Mouse (Mus musculus) myocyte (in vitro differentiated cells): ENCODE measurements around the gene Stk16. TPM values are rescaled to one million over a fixed set of nuclear protein-coding genes. Genes with fewer than 3 reads are reported as not detected.

Source experiments
- H3K27me3 ChIP-seq: one replicate; pipeline ENCODE4 v1.6.1; 2011; ENCODE audit not compliant: control insufficient read depth, insufficient read depth, insufficient read length
- H3K36me3 ChIP-seq: one replicate; pipeline ENCODE4 v1.6.1; 2011; ENCODE audit not compliant: control insufficient read depth, insufficient read depth
- H3K4me2 ChIP-seq: one replicate; pipeline ENCODE4 v1.6.1; 2011; ENCODE audit warnings: low read depth, control low read depth
- H3K4me3 ChIP-seq: one replicate; pipeline ENCODE4 v1.5.1; 2011; ENCODE audit warnings: mild to moderate bottlenecking, control low read depth, moderate library complexity
- H3K79me2 ChIP-seq: one replicate; pipeline ENCODE4 v1.6.1; 2011; ENCODE audit not compliant: control insufficient read depth, insufficient read depth
- H3ac ChIP-seq: one replicate; pipeline ENCODE4 v1.6.1; 2011; ENCODE audit not compliant: control insufficient read depth, insufficient read length
- CEBPB ChIP-seq: IDR thresholded peaks from 2 replicates; pipeline ENCODE4 v1.6.1; 2011; ENCODE audit warnings: mild to moderate bottlenecking, moderate library complexity; ENCODE audit not compliant: poor library complexity, insufficient read depth, severe bottlenecking
- E2F4 ChIP-seq: IDR thresholded peaks from one replicate; pipeline ENCODE4 v1.6.1; 2011; ENCODE audit warnings: mild to moderate bottlenecking, control low read depth, moderate library complexity; ENCODE audit not compliant: insufficient read depth
- MAX ChIP-seq: IDR thresholded peaks from one replicate; pipeline ENCODE4 v1.6.1; 2011; ENCODE audit warnings: low read depth, mild to moderate bottlenecking, control low read depth
- MYOD1 ChIP-seq, 3 experiments: IDR thresholded peaks; one replicate each; pipeline ENCODE4 v1.6.1; 2011; ENCODE audit warnings: control low read depth in 2 of 3, low read depth in 2 of 3, mild to moderate bottlenecking in 2 of 3, moderate library complexity in 1 of 3; ENCODE audit not compliant: insufficient read length in 2 of 3, control insufficient read depth in 1 of 3
- MYOG ChIP-seq, 3 experiments: IDR thresholded peaks; one replicate each; pipeline ENCODE4 v1.6.1; 2011; ENCODE audit warnings: control low read depth in 2 of 3, low read depth in 2 of 3, mild to moderate bottlenecking in 2 of 3; ENCODE audit not compliant: insufficient read length in 2 of 3, control insufficient read depth in 1 of 3, insufficient read depth in 1 of 3
- POLR2A ChIP-seq: IDR thresholded peaks from one replicate; pipeline ENCODE4 v1.6.1; 2011; ENCODE audit warnings: low read depth, mild to moderate bottlenecking, control low read depth, moderate library complexity; ENCODE audit not compliant: insufficient read length
- POLR2AphosphoS2 ChIP-seq: IDR thresholded peaks from one replicate; pipeline ENCODE4 v1.6.1; 2011; ENCODE audit warnings: low read depth, control low read depth; ENCODE audit not compliant: insufficient read length
- REST ChIP-seq: IDR thresholded peaks from one replicate; pipeline ENCODE4 v1.6.1; 2011; ENCODE audit warnings: mild to moderate bottlenecking, control low read depth, moderate library complexity; ENCODE audit not compliant: insufficient read depth, insufficient read length
- SRF ChIP-seq: IDR thresholded peaks from one replicate; pipeline ENCODE4 v1.6.1; 2011; ENCODE audit warnings: low read depth; ENCODE audit not compliant: control insufficient read depth, insufficient read length
- TCF12 ChIP-seq: IDR thresholded peaks from one replicate; pipeline ENCODE4 v1.6.1; 2011; ENCODE audit warnings: mild to moderate bottlenecking, control low read depth; ENCODE audit not compliant: poor library complexity, insufficient read depth, severe bottlenecking
- TCF3 ChIP-seq: IDR thresholded peaks from one replicate; pipeline ENCODE4 v1.6.1; 2011; ENCODE audit warnings: low read depth, control low read depth; ENCODE audit not compliant: insufficient read length
- USF1 ChIP-seq: IDR thresholded peaks from one replicate; pipeline ENCODE4 v1.6.1; 2011; ENCODE audit warnings: low read depth, mild to moderate bottlenecking, control low read depth, moderate library complexity
- polyA plus RNA-seq: library from polyadenylated mRNA; unstranded; fragments of >200 nt; fragmentation: generic; extraction: Trizol; gene quantifications from one replicate; pipeline ENCODE4 v1.2.1, GENCODE M21; 2012; ENCODE audit warnings: missing spikeins

Stk16 gene
- polyA plus RNA-seq, 1 experiment = 86.4 TPM

DNA sequence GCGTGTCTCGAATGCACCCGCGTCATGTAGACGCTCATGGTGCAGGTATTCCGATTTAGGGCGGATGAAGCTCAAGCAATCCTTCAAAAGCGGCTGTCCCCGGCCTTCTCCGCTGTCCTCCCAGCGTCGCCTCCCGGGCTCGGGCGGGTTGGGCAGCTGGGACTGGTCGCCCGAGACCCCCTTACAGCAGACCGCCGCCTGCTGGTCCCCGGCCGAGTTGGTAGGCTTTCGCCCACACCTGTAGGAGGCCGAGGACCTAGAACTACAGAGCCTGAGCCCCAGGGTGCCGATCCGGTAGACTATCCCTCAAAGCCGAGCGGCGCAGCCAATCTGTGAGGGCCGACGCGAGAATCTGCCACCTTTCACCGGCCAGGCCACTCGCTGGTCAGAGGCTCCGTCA, 8.9 kb downstream of the Stk16 start, which contains the start of gene Tuba4a:
Gene Tuba4a (minus strand): TSS at position 335 of the 400 bp plus-strand sequence.
- H3ac ChIP-seq = peak within 1 kb of the TSS; percentile 2
- no peaks in the 10 kb centered on the region for H3K27me3 ChIP-seq
- H3K4me3 ChIP-seq = peak within 1 kb of the TSS; percentile 71
- peaks cover 23% of the 10 kb centered on the region for H3K79me2 ChIP-seq
- TF ChIP-seq MYOG (IDR thresholded peaks at IDR 0.05; ENCODE audit: control insufficient read depth in 1 of 3, insufficient read depth in 1 of 3, insufficient read length in 2 of 3, low read depth in 2 of 3) = no peak
- TF ChIP-seq E2F4 = no peak
- no peak for TF ChIP-seq POLR2A
- no peak for TF ChIP-seq CEBPB
- no peak for TF ChIP-seq MAX
- no peak for TF ChIP-seq SRF
- no peak for TF ChIP-seq USF1
- no peak for TF ChIP-seq POLR2AphosphoS2
- TF ChIP-seq MYOD1 (IDR thresholded peaks at IDR 0.05; ENCODE audit: control insufficient read depth in 1 of 3, insufficient read length in 2 of 3, low read depth in 2 of 3) = no peak
- TF ChIP-seq TCF3 = no peak
- no peak for TF ChIP-seq TCF12
- TF ChIP-seq REST = no peak
- H3K36me3 ChIP-seq = peaks cover 11% of the 10 kb centered on the region
- peak within 1 kb of the TSS; percentile 95 for H3K4me2 ChIP-seq

DNA sequence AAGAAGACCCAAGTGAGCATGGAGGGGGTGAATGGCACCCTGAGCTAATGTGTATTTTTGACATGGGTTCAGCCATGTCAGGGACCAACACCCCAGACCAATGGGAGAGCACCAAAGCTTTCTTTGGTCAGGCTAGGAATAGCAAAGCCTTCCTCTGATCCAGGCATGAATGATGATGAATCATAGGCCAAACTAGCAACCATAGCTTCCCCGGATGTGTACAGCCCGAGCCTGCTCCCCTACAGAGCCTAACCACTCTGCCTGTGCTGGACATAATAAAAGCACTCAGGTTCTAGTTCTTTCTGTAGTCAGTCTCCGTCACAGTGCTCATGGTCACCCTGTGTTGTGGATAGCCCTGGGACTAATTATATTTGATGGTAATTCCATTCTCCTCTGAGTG, 10.9 kb downstream of the Stk16 start:
- TF ChIP-seq SRF = no peak
- Histone ChIP-seq H3K4me3 (no peak overlapping the region), H3K27me3 (no peaks in the 10 kb centered on the region), H3K4me2 (peak overlapping the region; percentile 20), H3K36me3 (no peaks in the 10 kb centered on the region), H3K79me2 (peaks cover 15% of the 10 kb centered on the region), H3ac (no peak overlapping the region)

DNA sequence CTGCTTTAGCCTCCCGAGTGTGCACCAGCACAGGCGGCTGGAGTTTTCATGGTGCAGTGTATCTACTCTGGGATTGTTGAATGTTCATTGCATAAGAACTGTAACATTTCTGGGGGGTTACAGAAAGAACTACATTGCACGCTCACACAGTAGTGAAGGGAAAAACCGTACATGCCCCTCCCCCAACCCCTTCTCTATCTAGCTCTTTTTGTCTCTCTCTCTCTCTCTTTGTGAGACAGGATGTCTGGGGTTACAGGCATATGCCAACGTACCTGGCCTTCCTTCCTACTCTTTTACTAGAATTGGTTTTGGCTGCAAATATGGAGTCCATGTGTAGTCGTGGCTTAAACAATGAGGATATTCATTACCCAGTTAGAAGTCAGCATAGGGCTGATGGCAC, 12.3 kb downstream of the Stk16 start:
- Histone ChIP-seq H3K27me3 (no peaks in the 10 kb centered on the region), H3ac (no peak overlapping the region)
- no peak for TF ChIP-seq CEBPB
- no peak for TF ChIP-seq POLR2AphosphoS2
- no peak for TF ChIP-seq E2F4
- no peak for TF ChIP-seq MAX
- no peak for TF ChIP-seq POLR2A
- TF ChIP-seq MYOG (IDR thresholded peaks at IDR 0.05; ENCODE audit: control insufficient read depth in 1 of 3, insufficient read depth in 1 of 3, insufficient read length in 2 of 3, low read depth in 2 of 3) = no peak
- no peak for TF ChIP-seq TCF12

DNA sequence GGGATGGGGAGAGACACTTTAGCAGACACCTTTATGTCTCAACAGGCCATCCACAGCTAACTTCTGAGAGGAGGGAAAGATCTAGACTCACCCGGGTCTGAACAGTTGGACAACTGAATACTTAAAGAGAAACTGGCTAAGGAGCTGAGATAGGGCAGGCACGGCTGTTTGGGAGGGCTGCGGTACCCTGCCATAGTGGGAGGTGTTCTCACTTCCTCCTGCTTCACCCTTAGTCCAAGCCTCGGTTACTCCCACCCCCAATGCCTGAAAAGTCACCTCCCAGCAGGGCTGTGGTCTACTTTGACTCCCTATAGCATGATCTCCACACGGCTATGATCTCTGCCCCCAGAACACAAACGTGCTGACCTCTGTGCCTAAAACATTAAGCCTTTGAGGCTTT, 12.9 kb downstream of the Stk16 start:
- H3K27me3 ChIP-seq = no peaks in the 10 kb centered on the region
- no peaks in the 10 kb centered on the region for H3K36me3 ChIP-seq
- H3ac ChIP-seq = no peak overlapping the region
- no peak overlapping the region for H3K4me3 ChIP-seq
- no peak overlapping the region for H3K4me2 ChIP-seq
- TF ChIP-seq E2F4 = no peak
- no peak for TF ChIP-seq USF1
- TF ChIP-seq TCF3 = no peak
- no peak for TF ChIP-seq REST
- TF ChIP-seq MYOG (IDR thresholded peaks at IDR 0.05; ENCODE audit: control insufficient read depth in 1 of 3, insufficient read depth in 1 of 3, insufficient read length in 2 of 3, low read depth in 2 of 3) = no peak
- TF ChIP-seq SRF = no peak
- no peak for TF ChIP-seq CEBPB
- TF ChIP-seq MAX = no peak
- no peak for TF ChIP-seq POLR2AphosphoS2
- TF ChIP-seq TCF12 = no peak
- TF ChIP-seq MYOD1 (IDR thresholded peaks at IDR 0.05; ENCODE audit: control insufficient read depth in 1 of 3, insufficient read length in 2 of 3, low read depth in 2 of 3) = no peak
- TF ChIP-seq POLR2A = no peak
- H3K79me2 ChIP-seq = no peaks in the 10 kb centered on the region

More for the DNA sequence above, 12.3 kb downstream of the Stk16 start:
- Histone ChIP-seq H3K4me2 (no peak overlapping the region), H3K4me3 (no peak overlapping the region), H3K36me3 (no peaks in the 10 kb centered on the region), H3K79me2 (peaks cover 2% of the 10 kb centered on the region)

GRCm38 (mm10) chr1:75225473-75225872, 14.8 kb downstream of the Stk16 start:
- Histone ChIP-seq H3K27me3 (no peaks in the 10 kb centered on the region), H3K79me2 (no peaks in the 10 kb centered on the region), H3ac (no peak overlapping the region), H3K36me3 (no peaks in the 10 kb centered on the region), H3K4me2 (no peak overlapping the region), H3K4me3 (no peak overlapping the region)
- TF ChIP-seq TCF3 (no peak), TCF12 (no peak), USF1 (no peak)

GRCm38 (mm10) chr1:75226138-75226537, 15.5 kb downstream of the Stk16 start:
- H3K4me2 ChIP-seq = no peak overlapping the region
- no peaks in the 10 kb centered on the region for H3K79me2 ChIP-seq
- no peaks in the 10 kb centered on the region for H3K36me3 ChIP-seq
- H3ac ChIP-seq = no peak overlapping the region
- no peaks in the 10 kb centered on the region for H3K27me3 ChIP-seq
- TF ChIP-seq POLR2AphosphoS2 (no peak), TCF3 (no peak), MYOD1 (IDR thresholded peaks at IDR 0.05; ENCODE audit: control insufficient read depth in 1 of 3, insufficient read length in 2 of 3, low read depth in 2 of 3) (no peak), SRF (no peak), REST (no peak), E2F4 (no peak), TCF12 (no peak), CEBPB (no peak), MAX (no peak), USF1 (no peak), MYOG (IDR thresholded peaks at IDR 0.05; ENCODE audit: control insufficient read depth in 1 of 3, insufficient read depth in 1 of 3, insufficient read length in 2 of 3, low read depth in 2 of 3) (no peak), POLR2A (no peak)
- no peak overlapping the region for H3K4me3 ChIP-seq
